Mouse (Mus musculus): ENCODE measurements around the gene Ryk. TPM values are rescaled to one million over a fixed set of nuclear protein-coding genes. Genes with fewer than 3 reads are reported as not detected.
"Not testable (repeated sequence)": the region's sequence is repeated elsewhere in the genome, so short reads cannot be mapped to it uniquely, and the experiment has no call there.

Gene Ryk
- total RNA-seq, 2 experiments from 2014 or later = 36.2 to 38.6 TPM

DNA sequence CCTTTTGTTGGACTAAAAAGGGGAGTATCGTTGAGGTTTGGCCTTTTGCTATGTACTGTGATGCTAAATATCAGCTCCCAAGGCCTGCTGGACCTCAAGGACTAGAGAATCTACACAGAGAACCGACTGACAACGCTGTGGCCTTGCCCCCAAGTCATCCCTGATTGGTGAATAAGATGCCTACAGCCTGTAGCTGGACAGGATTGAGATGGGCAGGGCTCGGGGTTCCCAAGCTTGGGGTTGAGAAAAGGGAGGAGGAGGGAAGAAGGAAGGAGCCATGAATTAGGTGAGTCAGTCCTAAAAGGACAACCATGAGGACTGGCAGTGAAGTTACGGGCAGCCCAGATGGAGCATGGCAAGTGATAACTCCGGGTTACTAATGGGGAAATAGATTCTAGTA lies 65.2 kb downstream of the Ryk start:
- DNase-seq (ENCODE audit: low spot score in 2 of 2) = no peak

DNA sequence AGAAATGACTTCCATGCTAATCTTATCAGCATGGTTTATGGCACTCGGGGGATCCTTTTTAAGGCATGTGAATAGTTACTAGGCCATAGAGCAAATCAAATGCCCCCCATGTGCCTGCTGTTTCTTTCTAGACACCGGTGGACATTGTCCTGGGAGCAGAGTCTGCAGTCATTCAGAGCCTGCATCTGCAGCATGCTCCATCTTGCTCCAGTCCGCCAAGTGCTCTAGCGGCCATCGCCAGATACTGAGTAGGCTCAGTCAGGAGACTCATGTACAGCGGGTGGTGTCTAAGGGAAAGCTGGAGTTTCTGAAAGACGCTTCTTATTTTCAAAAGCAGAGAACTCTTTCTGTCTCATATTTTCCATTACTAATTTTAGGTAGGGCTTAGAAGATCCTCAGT lies 67.6 kb downstream of the Ryk start:
- DNase-seq (ENCODE audit: low spot score in 2 of 2) = no peak

DNA sequence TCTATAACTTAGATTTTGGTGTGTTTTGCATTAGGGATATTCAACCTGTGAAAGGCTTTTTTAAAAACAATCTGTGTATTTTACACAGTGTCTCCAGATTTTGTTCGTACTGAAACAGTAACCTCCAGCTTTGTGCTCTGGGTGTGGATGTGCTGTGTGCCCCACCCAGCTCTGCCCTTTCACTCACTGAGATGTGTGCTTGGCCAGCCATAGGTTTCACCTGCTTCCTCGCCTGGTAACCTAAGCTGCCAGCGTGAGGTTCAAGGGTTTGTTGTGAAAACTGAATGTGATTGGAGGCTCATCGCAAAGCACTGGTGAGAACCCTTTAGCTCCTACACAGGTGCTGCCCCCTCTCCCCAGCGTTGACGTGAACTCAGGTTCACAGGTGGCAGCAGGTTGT lies 70.2 kb downstream of the Ryk start:
- no peak for DNase-seq (ENCODE audit: low spot score in 2 of 2)

DNA sequence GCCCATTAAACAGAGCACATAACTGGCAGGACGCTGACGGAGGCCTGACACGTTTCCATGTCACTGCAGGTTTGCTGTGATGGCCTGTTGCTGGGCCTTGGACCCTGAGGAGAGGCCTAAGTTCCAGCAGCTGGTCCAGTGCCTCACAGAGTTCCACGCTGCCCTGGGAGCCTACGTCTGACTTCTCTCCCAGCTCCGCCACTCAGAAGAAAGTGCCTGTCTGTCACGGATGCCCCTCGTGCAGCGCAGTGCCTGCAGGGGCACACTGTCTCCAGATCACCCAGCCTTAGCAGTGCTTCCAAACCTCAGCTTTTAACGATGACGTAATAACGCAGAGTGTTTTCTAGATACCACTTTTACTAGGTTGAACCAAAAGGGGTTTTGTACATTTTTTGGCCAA lies 72.1 kb downstream of the Ryk start:
- DNase-seq (ENCODE audit: low spot score in 2 of 2) = no peak

DNA sequence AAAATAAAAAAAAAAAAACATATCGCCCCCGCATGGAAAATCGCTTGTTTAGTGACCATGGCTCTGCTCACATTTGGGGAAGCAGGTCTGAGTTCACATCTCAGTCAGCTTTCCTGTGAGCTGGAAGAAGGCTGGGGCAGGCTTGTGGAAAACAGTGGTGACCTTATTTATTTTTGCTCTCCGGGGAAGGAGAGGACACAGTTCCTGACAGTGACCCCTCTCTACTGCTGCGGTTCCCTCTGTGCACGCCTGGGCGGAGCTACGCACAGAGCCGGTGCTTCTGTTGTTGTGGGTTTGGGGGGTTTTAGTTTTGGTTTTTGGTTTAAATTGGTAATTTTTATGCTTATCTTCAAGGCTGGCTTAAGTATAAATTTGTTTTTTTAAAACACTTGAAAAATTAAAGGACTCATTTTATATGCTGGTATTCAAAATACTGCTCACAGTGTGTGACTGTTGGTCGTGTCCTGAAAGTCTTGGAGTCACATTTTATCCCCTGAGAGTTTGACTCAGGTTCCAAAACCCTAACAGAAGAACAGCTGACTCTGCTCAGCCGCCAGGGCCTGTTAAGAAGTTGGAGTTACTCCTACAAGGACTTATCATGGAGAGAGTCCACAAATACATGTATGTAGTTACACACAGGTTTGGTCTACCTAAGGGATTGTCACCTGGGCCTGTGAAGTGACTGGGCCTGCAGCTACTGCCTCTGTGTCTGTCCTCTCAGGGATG lies 73.0 kb downstream of the Ryk start:
- DNase-seq (ENCODE audit: low spot score in 2 of 2) = no peak

DNA sequence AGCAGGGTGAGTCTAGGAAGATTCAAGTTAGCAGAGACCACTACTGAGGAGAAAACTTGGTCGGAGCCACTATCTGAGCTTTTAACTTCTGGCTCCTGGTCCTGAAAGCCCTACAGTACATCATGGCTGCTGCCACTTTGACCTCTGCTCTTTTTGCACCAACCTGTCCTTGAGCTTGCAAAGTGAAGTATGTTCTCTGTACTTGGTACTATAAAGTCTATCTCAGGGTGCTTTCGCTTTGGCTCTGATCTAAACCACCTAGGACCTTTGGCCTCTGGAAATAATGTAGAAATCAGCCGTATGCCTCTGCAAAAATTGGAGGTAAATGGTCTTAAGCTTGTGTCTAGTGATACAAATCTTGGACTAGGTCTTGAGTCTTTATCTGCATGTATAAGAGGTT lies 76.8 kb downstream of the Ryk start:
- no peak for DNase-seq (ENCODE audit: low spot score in 2 of 2)

DNA sequence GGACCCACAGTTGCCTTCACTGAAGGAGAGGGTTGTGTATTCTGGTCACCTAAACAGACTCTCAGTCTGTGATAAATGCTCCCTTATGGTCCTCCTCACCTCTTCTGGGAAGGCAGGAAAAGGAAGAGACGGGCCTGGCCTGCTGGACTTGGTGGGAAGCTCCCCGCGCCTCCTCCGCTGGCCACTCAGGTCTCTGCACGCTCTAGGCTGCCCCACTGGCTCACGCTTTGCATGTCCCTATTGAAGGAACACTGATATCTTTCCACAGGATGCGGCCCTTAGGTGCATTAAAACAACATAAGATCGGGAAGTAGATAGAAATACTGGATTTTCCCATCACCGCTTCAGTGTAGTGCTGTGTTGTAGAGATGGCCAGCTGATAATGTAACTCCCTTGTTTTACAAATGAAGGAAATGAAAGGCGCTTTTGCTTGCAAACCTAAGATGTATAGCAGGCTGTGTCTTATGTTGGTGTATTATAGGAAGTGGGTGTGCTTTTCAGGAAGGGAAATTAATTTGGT lies 77.9 kb downstream of the Ryk start:
- DNase-seq (ENCODE audit: low spot score in 2 of 2) = no peak

DNA sequence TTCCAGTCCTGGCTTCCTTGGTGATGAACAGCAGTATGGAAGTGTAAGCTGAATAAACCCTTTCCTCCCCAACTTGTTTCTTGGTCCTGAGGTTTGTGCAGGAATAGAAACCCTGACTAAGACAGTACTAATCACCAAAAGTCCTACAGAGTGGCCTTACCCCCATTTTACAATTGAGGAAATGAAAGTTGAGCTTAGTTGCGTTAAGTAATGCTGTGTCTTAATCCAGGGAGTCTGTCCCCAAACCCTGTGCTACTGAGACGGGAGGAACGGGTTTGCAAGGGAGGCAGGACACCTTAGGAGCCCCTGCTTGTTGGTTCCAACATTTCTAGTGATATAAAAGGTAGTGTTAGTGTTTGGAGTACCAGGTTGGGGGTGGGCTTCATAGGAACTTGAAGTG lies 78.9 kb downstream of the Ryk start:
- DNase-seq (ENCODE audit: low spot score in 2 of 2) = not testable (repeated sequence)

DNA sequence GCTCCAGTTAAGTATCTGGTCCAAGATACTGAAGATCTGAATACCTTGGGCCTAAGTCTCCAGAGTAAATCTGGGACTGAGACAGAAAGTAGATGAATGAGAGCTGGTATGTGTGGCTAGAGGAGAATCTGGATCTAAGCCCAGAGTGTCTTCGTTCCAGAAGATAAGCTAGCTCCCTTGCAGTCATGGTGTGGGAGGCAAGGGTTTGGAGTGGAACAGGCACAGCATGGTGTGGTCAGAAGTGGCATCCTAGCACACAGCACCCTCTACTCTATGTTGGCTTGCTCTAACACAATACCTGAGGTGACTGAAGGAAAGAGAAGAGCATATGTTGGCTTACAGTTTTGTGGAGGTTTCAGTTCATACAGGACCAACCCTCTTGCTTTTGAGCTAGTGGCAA lies 79.9 kb downstream of the Ryk start:
- no peak for DNase-seq (ENCODE audit: low spot score in 2 of 2)

DNA sequence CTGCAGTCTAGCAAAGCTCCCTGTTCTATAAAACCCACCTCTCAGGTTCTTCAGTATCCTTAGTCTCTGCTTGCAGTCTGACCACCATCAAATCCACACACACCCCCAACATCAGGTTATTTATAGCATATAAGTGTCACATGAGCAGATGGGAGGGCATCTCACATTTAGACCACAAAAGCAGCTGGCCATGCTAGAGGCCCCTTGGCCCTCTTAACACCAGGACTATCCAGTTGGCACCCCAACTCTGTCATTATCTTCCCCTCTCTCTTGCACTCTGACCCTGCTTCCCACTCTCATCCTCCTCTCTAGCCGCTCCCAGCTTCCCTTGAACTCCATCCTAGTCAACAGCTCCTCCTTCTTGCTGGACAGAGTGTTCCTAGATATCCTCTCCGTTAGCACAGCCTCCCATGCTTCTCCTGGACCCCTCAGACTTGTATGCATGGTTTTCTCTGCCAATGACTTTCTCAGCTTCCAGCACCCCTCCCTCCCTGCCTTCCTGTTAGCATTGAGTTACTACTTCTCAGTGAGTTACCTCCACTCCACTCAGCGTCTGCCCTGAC lies 80.7 kb downstream of the Ryk start:
- no peak for DNase-seq (ENCODE audit: low spot score in 2 of 2)

DNA sequence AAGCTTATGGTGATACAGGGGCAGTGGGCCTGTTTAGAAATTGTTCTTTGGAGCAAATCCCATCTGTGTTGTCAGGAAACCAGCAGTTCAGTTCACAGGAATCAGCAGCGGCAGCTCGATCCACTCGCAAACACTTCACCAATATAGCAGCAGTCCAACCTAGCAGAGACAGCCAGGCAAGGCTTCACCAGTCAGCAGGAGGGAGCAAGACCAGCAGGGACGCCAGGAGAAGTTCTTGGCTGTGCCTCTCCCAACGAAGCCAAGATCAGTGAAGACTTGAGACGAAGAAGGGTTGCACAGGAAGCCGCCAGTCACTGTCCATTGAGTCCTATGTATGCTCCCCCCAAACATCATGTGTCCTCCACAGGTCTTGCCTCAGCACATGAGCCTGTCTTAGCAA lies 81.4 kb downstream of the Ryk start:
- DNase-seq (ENCODE audit: low spot score in 2 of 2) = no peak

DNA sequence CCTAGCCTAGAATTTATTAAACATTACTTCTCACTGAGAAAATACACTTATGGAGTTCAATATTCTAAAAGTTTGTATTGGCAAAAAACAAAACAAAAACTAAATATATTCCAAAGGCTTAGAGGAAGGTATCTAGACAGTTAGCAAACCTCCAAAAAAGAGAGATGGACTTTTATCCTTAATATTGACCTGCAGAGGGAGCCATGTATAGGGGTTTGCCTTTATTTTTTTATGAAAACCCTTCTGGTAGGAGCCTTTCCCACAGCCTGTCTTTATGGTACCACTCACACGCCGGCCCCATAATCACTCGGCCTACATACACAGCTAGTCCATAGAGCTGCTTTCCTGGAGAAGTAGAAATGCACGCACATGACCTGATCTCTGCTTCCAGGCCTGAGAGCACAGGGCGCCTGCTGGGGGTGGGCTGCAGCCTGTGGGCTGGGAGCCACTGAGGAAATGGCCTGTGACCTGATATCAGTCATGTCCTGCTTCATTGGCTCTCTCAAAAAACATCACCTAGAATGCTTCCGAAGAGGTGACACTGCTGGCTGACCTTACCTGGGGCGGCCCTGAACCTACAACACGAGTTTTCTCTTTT lies 82.9 kb downstream of the Ryk start:
- DNase-seq (ENCODE audit: low spot score in 2 of 2) = no peak

DNA sequence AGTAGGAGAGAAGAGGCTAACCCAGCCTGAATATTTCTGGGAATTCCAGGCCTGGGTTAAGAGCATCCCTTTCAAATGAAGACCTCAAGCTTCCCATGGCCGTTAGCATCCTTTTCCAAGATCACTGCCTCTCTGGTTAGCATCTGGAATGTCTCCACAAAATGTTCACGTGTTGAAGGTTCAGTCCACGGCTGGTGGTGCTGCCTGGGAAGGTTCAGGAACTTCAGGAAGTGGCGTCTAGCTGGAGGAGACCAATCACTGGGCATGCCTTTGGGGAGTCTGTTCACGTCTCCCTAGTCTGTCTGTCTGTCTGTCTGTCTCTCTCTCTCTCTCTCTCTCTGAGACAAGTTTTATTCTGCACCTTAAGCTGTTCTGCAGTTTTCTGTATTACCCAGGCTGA lies 84.8 kb downstream of the Ryk start:
- DNase-seq (ENCODE audit: low spot score in 2 of 2) = no peak

DNA sequence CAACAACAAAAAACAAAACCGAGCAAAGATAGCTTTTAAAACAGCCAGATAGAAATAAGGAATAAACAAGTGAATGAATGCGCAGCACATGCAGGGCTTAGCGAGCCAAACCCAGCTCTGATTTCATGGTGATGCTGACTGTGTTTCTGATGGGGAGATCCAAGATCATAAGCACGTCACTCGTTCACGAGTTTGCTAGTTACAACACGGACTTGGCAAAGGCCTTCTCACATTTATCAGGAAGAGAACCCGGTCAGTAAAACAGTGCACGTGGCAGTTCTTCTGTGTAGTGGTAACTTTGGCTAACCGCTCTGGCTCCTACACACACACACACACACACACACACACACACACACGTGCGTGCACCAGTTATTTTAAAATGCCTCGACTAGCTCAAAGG lies 87.1 kb downstream of the Ryk start:
- no peak for DNase-seq (ENCODE audit: low spot score in 2 of 2)

DNA sequence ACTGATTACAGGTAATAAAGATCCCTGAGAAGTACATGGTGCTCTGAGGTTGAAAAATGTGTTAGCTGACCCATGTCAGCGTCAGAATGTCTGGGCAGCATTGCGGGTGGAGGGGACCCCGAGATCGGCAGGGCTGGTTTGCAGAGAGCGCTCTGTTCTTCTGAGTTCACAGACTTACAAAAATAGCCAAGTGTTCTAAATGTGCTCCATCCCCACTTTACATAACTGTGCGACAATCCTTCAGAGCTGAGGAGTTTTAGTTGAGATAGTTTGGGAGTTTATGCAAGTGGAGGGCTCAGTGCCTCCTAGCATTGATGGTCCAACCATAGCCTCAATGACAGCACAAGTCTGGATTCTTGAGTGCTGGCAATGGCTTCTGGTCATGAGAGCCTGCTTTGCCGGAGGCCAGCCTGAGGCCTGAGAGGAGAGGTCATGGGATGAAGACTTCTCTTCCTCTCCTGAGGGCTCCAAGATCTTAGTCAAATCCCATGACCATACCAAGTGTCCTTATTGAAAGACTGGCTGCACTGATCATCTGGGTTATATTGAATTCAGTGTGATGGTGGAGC lies 88.2 kb downstream of the Ryk start:
- DNase-seq (ENCODE audit: low spot score in 2 of 2) = no peak

DNA sequence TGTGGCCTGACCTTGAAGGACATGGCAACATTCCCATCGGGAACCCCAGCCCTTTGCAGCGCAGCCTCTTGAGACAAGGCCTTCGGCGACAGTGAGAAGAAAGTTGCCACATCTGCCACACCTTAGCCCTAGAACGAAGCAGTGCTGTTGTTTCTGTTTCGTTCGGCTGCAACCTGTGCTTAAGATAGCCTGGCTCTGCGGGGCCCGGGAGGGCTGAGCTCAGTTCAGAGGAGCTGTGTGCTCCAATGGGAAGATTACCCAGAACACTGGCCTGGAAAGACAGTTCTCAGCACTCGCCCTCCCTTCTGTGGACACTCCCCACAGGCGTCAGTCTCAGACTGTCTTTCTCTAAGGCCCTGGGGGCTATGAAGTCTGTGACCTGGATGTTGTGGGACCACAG lies 89.1 kb downstream of the Ryk start:
- DNase-seq (ENCODE audit: low spot score in 2 of 2) = no peak

DNA sequence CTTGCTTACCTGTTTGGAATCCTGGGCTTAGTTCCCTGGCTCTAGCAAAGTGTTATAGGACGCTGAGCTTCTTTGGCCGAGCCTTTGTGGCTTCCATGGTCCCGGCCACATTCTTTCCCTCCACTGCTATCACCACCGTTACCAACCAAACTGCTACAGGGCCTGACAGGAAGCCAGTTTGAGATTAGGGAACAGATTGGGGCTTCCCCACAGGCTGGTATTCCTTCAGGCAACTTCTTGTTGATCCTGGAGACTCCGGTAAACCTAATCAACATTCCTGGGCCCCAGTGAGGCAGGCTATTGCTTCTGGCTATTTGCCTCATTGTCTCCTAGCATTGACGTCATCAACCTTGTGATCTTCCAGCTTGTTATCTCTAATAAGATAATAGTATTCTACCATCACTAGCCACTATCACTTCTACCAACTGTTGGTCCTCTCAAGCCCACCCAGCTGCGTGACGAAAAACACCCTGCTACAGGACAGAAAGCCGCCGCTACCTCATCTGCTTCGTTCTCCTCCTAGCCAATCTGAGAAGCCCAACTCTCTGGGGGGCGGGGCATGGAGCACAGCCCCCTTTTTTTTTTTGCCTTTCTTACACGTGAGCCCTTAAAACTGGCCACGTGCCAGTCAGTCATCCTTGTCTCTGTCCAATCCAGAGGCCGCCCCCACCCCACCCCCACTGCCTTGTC lies 90.1 kb downstream of the Ryk start:
- DNase-seq (ENCODE audit: low spot score in 2 of 2) = no peak

DNA sequence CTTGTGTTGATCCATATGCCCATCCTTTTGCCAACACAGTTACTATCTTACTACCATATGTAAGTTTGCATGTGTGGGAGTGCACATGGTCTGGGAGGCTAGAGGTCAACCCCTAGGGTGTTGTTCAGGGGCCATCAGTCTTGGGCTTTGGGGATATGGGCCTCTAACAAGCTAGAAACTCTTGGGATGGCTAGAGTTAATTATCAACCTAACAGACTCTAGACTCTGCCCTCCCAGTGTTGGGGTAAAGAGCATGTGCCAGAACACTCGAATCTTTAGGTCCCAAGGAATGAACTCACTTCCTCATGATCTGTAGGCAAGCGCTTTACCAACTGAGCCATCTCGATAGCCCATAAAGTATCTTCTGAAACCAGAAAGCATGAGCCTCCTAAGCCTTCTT lies 91.4 kb downstream of the Ryk start:
- DNase-seq (ENCODE audit: low spot score in 2 of 2) = no peak

DNA sequence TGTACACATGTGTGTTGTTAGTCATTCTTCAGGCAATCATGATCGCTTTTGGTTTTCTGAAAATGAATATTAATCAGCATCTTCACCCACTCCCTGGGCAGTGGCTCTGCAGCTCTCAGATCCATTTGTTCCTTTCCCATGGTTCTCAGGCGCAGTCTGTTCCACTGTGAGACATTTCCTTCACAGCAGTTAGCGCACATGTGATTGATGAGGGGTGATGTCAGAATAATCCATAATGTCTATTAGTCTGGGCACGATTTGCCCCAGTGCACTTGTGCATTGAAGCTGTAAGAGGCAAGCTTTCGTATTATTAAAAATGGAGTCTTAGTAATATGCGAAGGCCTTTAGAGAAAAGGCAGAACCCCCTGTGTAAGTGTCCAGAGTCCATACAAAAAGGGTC lies 95.1 kb downstream of the Ryk start:
- no peak for DNase-seq (ENCODE audit: low spot score in 2 of 2)

DNA sequence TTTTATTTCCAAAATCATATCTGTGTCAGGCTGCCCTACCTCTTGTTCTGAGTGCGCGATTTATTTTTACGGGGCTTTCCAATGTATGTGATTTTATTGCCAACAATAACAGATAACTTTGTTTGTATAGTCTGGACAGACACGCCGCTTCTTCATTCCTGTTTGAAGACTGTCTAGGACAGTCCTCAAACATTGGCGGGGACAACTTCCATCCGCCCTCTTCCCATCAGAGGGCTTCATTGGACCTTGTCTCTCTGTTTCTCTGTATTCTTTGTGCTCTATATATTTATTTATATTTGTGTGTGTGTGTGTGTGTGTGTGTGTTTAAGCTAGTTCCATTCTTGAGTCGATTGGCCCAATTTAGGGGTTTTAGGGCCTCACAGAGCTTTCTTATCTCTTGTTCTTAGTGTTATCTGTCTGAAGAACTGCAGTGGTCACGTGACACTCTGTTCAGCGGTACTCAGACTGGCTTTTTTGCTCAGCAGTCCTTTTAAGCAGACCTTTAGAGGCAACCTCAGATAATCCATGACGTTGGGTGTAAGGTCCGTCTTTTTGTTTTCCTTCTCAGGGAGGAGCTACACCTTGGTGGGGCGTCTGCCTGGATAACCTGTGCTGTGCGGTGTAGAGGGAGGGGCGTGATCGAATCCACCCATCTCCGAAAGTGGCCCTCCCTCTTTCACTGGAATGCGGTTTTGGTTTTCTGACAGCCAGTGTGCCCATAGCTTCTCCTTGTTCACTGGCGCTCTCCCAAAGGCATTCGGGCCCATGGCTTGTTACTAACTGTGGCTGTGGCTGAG lies 99.4 kb downstream of the Ryk start:
- no peak for DNase-seq (ENCODE audit: low spot score in 2 of 2)

DNA sequence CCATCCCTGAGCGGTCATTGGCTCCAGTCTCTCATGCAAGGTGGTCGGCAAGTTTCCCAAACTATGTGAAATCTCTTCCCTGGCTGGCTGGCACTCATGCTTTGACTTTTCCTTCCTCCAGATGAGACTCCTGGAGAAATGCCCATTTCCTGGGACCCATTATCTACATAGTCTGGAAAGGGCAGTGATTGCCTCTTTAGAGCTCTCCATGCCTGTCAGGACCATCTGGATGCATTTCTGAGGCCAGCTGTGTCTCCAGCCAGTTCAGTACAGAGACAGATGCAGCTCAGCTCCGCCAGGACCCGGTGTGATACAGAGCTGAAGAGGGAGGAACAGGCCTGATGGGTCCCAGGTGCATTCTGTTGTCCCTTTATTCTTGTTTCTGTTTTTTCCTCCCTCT lies 107.5 kb downstream of the Ryk start:
- DNase-seq (ENCODE audit: low spot score in 2 of 2) = no peak
